Mouse (Mus musculus): ENCODE results near the gene Supv3l1.
"Not testable (repeated sequence)": the region's sequence is repeated elsewhere in the genome, so short reads cannot be mapped to it uniquely, and the experiment has no call there.

GRCm38 (mm10) chr10:62491681-62492080 lies 42.1 kb upstream of the Supv3l1 start:
- not testable (repeated sequence) for TF ChIP-seq CTCF (IDR thresholded peaks at IDR 0.05; ENCODE audit: low read depth, low read length); EP300 (IDR thresholded peaks at IDR 0.05; ENCODE audit: insufficient read depth, low read depth, low read length); POLR2A (IDR thresholded peaks at IDR 0.05; ENCODE audit: insufficient read depth, low read length)
